Mouse (Mus musculus): Measurements from ENCODE around the gene Fcmr.

DNA sequence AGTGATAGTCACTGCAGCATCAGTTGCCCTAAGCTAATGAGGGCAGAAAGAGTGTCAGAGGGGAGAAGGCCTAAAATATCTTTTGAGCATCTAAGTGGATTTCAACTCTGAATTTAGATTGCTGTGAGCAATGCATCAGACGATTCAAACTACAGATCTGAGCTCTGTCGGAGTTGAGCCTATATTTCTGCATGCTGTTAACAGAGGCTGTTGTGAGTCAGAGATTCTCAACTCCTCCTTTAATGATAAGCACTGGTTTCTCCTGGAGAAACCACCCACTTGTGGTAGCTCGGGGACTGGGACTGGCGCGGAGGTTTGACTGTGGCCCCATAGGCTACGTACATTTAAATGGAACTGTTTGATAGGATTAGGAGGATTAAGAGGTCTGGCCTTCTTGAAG, 29.0 kb downstream of the Fcmr start:
- TF ChIP-seq CTCF (IDR thresholded peaks at IDR 0.05; ENCODE audit: low read depth): no peak
- no peak for TF ChIP-seq EP300 (IDR thresholded peaks at IDR 0.05; ENCODE audit: low read depth)

Measured in heart, postnatal 0 days (tissue).